Mouse (Mus musculus) left cerebral cortex, postnatal 36 days (tissue): ENCODE measurements around the gene Erp27. TPM values are rescaled to one million over a fixed set of nuclear protein-coding genes. Genes with fewer than 3 reads are reported as not detected.
"Not testable (repeated sequence)": the region's sequence is repeated elsewhere in the genome, so short reads cannot be mapped to it uniquely, and the experiment has no call there.

Experiments
- DNase-seq, 2 experiments: peaks; one replicate each; pipeline ENCODE4 v3.0.0; 2021 to 2022; ENCODE audit warnings: low spot score in 2 of 2, mixed read lengths in 1 of 2
- intact Hi-C: fragments of 180-260 bp; cut with DNase I; formaldehyde crosslinking; loops from one replicate; pipeline ENCODE4 v1.15.1; 2025
- total RNA-seq, 2 experiments: library from RNA; stranded (reverse); gene quantifications; 2 replicates each; pipeline ENCODE4 v1.2.3; 2021

Gene Erp27
- total RNA-seq, 2 experiments from 2014 or later = not detected

DNA sequence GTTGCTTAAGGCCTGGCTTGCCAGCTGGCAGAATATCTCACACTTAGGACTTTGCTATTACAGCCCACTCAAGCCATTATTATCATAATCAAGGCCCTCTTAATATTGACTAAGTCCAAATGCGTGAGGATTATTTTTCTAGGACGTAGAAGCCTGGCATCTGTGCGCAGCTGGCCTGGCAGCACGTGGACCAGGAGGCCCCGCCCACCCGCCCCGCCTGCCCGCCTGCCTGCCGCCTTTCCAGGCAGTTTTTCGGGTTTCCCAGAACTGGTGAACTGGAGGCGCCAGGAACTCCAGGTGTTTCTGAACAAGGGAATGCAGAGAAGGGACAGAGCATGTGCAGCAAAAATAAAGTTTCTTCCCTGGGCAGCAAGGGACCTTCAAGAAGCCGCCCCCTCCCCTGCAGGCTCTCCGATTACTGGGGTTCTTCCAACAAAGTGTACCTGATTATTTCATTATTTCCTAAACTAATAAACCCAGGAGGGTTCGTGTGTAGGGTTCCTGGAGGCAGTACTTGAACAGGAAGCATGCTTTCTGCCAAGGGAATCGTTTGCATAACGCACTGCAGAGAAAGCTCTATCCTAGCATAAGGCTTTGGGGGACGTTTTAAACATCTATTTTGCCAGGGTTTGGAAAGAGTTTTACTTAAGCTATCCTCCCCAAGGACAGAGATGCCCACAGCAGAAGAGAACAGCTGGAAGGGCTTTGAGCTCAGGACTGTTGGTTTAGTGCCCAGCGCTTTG lies 8.4 kb downstream of the Erp27 start:
- intact Hi-C loops = no loop called here
- DNase-seq = no peak

DNA sequence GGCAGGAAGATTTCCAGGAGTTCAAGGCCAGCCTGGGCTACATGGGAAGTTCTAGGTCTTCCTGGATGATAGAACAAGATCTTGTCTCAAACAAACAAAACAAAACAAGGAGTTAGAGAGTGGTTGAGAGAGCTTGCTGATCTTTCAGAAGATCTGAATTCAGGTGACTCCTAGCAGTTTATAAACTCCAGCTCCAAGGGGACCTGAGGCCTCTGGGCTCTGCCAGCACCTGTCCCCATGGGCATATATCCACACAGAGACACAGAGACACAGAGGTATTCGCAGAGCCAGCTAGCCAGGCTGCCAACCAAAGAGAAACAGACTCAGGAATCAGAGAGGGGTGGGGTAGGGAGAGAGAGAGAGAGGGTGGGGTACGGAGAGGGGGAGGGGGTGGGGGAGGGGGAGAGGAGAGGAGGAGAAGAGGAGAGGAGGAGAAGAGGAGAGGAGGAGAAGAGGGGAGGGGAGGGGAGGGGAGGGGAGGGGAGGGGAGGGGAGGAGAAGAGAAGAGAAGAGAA lies 9.2 kb downstream of the Erp27 start:
- intact Hi-C loops = no loop called here
- DNase-seq = no peak

DNA sequence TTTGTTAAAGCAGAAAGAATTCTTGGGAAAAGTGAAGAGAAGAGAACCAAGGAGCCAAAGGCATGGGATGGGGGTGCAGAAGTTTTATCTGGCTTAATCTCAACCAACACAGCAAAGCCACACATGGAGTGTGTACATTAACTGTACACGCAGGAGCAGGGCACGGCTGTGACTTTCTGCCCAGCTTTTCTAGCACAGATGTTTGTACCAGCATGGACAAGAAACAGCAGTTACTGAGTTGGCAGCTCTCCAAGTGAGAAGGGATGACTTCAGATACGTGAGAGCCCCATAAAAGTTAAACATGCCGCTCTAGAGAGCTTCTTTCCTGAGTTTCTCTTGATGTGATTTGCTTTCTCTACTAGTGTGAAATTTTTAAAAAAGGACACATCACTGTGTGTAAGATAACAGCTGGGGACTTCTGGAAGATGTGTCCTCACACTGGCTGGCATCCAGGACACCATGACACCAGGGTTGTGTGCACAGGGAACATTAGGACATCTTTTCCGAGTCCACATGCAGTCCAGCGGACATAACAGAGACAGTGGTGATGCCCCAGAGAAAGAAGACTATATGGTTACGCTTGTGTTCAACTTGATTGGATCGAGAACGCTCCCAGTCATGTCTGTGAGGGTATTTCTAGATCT lies 11.6 kb downstream of the Erp27 start:
- intact Hi-C loops = no loop called here
- DNase-seq = no peak

DNA sequence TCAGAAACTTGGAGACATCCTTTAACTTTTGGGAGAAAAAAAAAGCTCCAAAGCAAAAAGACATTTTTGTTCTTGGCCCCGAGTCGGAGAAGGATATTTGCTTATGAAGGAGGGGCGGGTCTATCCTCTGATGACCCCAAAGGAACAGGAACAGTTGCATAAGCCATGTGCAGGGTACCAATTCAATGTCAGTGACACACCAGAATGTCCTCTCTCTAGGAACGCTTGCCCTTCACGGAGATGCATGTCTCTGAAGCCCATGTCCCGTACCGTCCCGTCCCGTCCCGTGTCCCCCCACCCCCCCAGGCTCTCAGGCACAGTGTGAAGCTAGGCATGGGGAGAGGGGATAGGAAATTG lies 15.1 kb downstream of the Erp27 start:
- no peak for DNase-seq
- intact Hi-C loops = no loop called here

DNA sequence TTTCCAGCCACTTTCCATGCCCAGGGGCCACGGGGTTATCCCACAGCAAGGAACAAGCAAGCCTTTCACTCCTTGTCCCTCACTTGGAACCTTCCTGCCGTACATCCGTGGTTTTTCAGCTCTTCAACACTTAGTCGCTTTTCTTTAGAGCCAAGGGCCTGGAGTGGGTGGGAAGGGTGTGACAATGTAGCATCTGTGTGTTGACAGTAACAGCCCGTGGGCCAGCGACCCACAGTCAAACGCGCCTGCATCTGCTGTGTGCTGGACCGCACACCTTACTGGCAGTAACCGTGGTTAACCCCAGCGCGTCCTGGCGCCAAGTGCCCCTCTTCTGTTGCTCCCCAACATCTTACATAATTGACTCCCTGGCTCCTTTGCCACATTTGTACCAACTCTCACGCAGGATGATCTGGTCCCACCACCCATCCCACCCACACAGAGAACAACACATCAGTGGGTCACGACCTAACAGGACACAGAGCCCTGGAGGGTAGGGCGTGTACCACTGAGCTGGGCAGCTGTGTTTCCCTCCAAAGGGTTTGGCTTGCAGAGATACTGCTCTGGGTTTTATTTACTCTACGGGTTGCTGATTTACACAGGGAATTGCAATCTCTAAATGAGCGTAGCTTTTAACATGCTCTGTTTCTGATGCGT lies 15.6 kb downstream of the Erp27 start:
- no peak for DNase-seq
- intact Hi-C loops = no loop called here

DNA sequence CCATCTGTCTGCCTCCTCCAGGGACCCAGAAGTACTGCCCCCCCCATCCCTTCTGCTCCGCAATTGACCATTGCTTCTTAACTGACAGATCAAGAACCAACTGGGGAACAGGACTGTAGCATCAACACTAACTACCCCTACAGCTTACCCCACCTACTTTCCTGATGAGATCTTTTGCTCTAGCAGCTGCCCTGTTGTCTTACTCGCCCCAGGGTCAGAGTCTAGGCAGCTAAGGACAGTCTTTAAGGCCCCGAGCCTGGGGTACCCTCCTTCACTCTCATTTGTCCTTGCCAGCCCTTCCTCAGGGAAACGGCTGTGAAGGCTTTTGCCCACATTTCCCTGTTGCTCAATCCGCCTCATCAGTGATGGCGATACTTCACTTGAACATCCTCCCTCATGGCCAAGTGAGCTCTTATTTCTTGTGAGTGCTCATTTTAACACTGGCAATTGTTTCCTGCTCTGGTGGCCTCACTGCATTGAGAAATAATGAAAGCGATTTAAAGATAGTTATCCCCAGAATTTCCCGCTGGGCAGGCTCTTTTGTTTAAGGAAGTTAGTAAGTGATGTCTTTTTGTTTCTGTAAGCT lies 18.0 kb downstream of the Erp27 start:
- intact Hi-C loops = no loop called here
- DNase-seq = no peak

DNA sequence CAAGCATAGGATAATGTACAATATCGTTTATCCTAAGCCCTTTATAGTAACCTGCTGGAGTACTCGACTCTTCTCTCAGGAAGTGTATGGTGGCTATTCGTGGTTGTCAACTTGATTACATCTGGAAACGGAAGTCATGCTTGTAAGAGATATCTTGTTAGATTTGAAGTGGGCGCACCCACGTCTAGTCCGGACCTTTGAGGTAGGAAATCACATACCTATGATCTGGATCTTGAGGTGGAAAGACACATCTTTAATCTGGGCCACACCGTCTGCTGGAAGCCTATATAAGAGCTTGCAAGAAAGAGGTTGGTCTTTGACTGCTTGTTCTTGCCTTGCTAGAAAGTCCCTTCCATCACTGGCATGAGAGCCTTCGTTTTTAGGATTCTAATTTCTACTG lies 19.5 kb downstream of the Erp27 start:
- intact Hi-C loops = no loop called here
- no peak for DNase-seq

DNA sequence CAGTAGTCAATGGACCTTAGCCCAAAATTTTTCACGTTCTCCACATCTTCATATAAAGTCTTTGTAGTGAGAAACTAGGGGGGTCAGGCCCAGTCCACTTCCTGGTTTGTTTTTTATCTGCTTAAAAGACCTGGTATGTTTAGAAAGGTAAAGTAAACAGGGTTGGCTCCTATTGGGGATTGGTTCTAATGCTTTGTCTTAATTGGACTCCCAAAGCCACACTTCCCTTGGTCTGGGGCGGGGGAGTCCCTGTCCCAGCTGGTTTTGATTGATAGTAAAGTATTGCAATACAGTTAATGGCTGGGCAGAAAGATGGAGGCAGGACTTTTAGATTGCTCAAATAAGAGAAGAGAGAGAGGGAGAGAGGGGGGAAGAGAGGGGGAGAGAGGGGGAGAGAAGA lies 21.0 kb downstream of the Erp27 start:
- no peak for DNase-seq
- intact Hi-C loops = no loop called here

DNA sequence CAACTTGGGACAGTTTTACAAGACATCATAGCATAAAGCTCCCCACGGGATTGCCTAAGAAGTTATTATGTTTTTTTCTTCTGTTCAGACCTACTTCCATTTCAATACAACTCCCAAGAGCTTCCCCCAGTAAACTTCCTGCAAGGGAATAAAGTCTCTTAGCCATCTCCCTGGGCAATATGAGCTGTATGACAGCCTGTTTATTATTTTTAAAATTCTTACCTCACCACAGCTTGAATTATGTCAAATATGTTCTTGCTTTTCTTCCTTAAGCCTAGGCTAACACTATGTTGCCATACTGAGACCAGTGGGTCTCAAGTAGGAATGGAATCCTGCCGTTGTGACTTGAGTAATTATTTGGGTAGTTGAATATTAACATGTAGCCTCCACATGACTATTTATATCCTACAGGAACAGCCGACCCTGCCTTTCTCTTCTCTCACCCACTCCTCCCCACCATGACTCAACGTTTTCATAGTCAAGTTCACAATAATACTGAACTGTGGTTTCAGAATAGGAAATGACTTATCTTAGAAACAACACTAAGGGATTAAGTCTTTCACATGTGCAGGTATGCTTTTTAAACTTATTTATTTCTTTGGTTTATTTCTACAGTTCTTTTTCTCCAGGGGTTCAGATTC lies 21.5 kb downstream of the Erp27 start:
- intact Hi-C loops = no loop called here
- no peak for DNase-seq

DNA sequence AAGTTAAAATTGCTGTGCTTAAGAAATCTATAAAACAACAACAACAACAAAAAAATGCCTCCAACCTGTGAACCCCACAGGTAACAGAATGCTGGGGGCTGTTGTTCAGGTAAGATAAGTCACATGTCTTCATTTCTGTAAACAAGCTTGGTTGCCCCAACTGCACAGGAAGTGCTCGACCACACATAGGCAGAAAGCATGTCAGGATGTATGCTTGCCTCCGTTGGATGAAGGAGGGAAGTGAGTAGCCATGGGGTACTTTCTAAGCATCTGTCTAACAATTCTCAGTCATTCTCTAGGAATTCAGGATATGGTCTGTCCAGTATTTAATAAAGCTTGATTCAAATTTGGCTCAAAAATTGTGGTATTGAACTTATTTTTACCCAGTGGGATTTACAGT lies 23.0 kb downstream of the Erp27 start:
- intact Hi-C loops = no loop called here
- no peak for DNase-seq

DNA sequence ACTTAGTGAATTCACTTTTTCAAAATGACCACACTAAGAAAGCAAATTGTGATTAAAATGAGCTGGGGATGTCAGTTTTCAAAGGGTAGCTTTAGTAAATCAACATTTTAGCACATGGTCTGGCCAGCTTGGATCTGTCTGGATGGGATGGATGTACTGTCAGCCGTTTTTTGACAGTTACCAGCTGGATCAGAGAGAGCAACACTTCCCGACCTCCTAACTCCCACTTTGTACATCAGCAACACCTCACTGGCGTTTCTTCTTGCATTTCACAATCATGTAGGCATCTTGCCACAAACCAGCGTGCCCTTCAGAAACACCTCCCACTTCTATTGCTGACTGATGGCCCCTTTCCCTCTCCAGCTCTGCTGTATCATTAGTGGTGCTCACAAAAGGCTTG lies 23.8 kb downstream of the Erp27 start:
- intact Hi-C loops = no loop called here
- no peak for DNase-seq

DNA sequence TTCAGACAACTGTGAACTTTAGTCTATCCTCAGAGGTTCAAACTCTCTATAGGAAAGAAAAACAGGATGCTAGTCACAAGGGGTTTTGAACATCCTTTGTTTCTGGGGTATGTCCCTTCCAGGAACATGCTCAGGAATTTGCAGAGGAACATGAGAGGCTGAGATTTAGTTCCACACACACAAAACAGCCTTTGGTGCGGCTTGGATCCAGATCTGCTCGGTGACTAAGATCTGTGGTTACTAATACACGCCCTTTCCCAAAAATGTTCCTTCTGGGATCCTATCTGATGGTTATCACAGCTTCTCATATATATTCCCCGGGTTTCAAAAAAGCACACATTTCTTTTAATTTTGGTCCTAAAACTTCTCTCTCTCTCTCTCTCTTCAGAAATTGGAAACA lies 24.2 kb downstream of the Erp27 start:
- no peak for DNase-seq
- intact Hi-C loops = no loop called here

DNA sequence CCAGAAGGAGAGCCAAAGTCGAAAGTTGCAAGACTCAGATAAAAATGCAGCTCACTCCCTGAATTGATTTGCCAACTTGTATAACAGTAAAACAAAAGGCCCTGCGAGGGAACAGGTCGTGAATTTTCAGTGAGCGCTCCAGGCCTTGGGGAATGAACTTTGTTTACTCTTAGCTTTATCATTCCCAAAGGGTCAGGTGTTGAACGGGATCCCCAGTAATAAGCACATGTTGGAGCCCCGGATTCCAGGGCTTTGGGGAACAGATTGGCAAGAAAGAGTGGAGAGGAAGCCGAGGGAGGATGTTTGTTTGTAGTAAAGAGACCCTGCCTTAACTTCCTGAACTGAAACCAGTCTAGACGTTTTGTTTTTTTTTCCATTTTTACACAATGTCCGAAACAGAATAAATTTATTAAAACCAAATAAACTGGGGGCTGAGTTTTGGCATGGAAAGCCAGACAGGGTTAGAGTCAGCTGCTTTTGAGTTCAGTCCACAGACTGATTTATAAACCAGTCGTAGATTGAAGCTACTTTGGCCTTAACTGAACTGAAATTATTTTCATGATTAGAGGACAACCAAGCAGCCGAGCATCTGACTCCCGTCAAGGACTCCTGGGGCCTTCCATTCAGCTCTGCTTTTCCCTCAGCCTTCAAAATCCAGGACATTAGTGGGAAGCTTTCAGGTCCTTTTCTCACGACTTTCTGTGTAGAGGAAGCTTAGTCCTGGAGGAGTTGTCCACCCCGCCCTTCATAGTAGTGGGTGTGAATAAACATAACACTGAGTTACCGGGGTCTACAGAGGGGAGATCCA lies 27.2 kb downstream of the Erp27 start:
- intact Hi-C loops = no loop called here
- DNase-seq = no peak

DNA sequence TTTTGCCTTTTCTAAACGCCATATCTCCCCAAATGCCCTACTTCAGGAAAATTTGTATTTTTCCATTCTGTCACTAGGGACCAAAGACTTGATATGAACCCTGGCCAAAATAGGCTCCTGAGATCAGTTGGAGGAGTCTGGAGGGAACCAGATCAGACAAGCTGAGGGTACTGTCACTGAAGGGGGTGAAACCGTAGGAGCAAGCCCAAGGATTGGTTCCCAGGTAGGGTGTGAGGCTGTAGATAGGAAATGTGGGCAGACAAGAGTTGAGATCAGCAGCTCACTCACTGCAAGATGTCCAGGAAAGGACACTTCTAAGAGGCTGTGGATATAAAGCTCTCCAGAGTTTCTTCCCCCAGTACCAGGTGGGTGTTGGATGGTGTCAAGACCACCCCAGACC lies 30.0 kb downstream of the Erp27 start:
- intact Hi-C loops = no loop called here
- no peak for DNase-seq

DNA sequence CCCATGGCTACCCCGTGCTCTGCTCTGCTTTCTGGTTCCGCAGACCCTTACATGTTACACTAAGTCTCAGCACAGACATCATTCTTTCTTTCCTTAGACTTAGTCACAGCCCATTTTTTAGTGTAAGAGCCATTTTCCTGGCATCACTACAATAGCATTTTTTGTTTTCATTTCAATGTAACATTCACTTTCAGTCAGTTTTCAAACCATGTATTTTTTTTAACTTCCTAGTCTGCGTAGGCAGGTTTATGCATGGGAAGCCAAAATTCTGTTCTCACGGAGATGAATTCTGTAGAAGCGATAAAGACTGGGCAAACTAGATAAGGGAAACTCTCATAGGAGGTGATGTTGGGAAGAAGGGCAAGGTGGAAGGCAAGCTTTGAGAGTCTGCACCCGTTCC lies 32.4 kb downstream of the Erp27 start:
- no peak for DNase-seq
- intact Hi-C loops = no loop called here

DNA sequence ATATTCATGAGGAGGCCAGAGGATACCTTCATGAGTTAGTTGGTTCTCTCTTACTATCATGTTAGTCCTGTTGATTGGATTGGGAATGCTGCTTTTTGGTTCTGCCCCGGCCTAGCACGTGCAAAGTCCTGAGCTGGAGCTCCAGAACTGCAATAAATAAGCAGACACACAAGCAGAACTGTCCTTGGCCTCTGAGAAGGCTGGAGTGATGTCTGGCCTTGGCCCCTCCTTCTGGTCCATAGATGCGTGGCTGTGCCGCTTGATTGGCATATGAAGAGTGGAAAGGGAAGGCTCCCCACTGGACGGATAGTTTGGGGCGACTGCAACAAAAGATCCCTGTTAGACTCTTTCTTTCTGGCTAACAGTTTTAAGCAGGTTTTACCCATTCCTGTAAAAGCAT lies 32.9 kb downstream of the Erp27 start:
- no peak for DNase-seq
- intact Hi-C loops = no loop called here

DNA sequence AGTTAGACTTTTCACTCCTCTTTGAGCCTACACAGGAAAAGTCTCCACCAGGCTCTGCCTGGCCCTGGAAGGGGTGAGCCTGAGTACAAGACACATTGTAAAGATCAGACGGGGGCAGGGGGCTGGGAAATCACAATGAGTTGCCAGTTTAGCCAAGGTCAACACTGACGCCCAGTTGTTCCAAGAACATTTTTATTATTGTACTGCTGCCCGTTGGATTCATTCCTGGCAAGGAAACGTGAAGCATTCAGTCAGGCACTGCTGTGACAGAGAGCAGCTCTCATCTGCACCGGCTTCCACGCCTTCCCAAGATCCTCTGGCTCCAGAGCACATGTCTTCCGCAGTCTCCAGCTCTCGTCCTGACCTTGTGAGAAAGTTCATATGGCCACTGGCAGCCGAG lies 34.1 kb downstream of the Erp27 start:
- intact Hi-C loops = no loop called here
- no peak for DNase-seq

DNA sequence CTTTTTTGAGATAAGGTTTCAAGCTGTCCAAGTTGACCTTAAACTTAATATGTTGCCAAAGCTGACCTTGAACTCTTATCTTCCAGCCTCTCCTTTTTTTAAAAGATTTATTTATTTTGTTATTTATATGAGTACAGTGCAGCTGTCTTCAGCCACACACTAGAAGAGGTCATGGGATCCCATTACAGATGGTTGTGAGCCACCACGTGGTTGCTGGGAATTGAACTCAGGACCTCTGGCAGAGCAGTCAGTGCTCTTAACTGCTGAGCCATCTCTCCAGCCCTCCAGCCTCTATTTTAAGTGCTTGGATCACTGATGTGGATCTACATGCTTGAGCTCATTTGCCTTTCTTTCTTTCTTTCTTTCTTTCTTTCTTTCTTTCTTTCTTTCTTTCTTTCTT lies 37.2 kb downstream of the Erp27 start:
- intact Hi-C loops, DNase-seq: not testable (repeated sequence)

DNA sequence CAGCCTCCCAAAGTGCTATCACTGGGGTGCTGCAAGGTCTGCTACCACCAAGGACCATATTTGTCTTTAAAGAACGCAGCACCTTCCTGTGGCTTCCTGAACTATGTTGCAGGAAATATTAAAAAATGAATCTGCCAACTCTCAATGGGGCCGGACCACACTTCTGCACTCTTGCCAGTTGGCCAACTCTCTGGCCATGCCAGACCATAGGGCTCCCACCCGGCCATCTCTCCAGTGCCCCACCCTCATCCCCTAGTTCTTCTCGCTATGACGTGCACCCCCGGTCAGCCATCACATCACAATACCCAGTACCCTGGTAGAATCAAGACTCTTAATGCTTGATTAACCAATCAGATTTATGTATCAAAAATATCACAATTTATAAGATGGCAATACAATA lies 38.0 kb downstream of the Erp27 start:
- intact Hi-C loops = no loop called here
- DNase-seq = no peak
